Mouse (Mus musculus): ENCODE data around the gene Rrnad1. TPM values are rescaled to one million over a fixed set of nuclear protein-coding genes. Genes with fewer than 3 reads are reported as not detected.

The Rrnad1 gene
- total RNA-seq (2021) = 1 to 10 TPM; 3.0 to 4.1 TPM
- long read RNA-seq, experiment 1, partial matches to known transcripts = 1 of 2 reads
- long read RNA-seq, experiment 1, other reads (novel, unspliced or antisense) = 1 of 2 reads
- long read RNA-seq, experiment 2, partial matches to known transcripts = 0 of 2 reads
- long read RNA-seq, experiment 2, other reads (novel, unspliced or antisense) = 1 of 2 reads

- DNase-seq = peak; percentile 94 to 95
- intact Hi-C loops (cut with DNase I) = loop anchor here (5.0 to 10.0 kb wide), 2 partner anchors 42 to 145 kb away; partner anchors contain the start of genes Nes and Ttc24
These were observed at the start of gene Rrnad1, which contains the start of gene Isg20l2 for GRCm38 (mm10) chr3:87930078-87930795. Gene Rrnad1, minus strand, starts transcription at chr3:87930717. Gene Isg20l2, plus strand, starts transcription at chr3:87930314.

GRCm38 (mm10) chr3:87980085-87980484 lies 49.6 kb upstream of the Rrnad1 start:
- intact Hi-C loops (cut with DNase I) = no loop called here
- no peak for DNase-seq

- intact Hi-C loops (cut with DNase I) = no loop called here
- DNase-seq = no peak
These were observed 49.0 kb upstream of the Rrnad1 start for GRCm38 (mm10) chr3:87979493-87979892.

- intact Hi-C loops (cut with DNase I) = loop anchor here (5.0 kb wide), 1 partner anchor 42 kb away; the partner anchor contains the start of genes Isg20l2 and Rrnad1
- peak in 1 of 2 experiments; percentile 37 for DNase-seq
These were observed 44.0 kb upstream of the Rrnad1 start for GRCm38 (mm10) chr3:87974381-87974987.

GRCm38 (mm10) chr3:87973593-87974380 lies 43.3 kb upstream of the Rrnad1 start:
- intact Hi-C loops (cut with DNase I) = loop anchor here (5.0 kb wide), 1 partner anchor 41 kb away; the partner anchor contains the start of genes Isg20l2 and Rrnad1
- DNase-seq = no peak

GRCm38 (mm10) chr3:87972776-87973175 lies 42.3 kb upstream of the Rrnad1 start:
- intact Hi-C loops (cut with DNase I) = loop anchor here (5.0 kb wide), 1 partner anchor 40 kb away; the partner anchor contains the start of genes Isg20l2 and Rrnad1
- peak in 1 of 2 experiments; percentile 11 for DNase-seq

- intact Hi-C loops (cut with DNase I) = loop anchor here (5.0 kb wide), 1 partner anchor 40 kb away; the partner anchor contains the start of genes Isg20l2 and Rrnad1
- DNase-seq = peak in 1 of 2 experiments; percentile 11
These were observed 41.7 kb upstream of the Rrnad1 start for GRCm38 (mm10) chr3:87972203-87972664.

- peak in 1 of 2 experiments; percentile 17 for DNase-seq
- intact Hi-C loops (cut with DNase I) = loop anchor here (5.0 kb wide), 1 partner anchor 39 kb away; the partner anchor contains the start of genes Isg20l2 and Rrnad1
These were observed 41.1 kb upstream of the Rrnad1 start for GRCm38 (mm10) chr3:87971489-87972202.

- intact Hi-C loops (cut with DNase I) = loop anchor here (1.0 to 5.0 kb wide), 2 partner anchors 16 to 39 kb away; partner anchors contain the start of genes Isg20l2 and Rrnad1
These were observed 40.5 kb upstream of the Rrnad1 start, which contains the start of gene Nes for GRCm38 (mm10) chr3:87970939-87971488. Gene Nes, plus strand, starts transcription at chr3:87971078.

GRCm38 (mm10) chr3:87970184-87970938 lies 39.8 kb upstream of the Rrnad1 start:
- DNase-seq = peak; percentile 38 to 44
- intact Hi-C loops (cut with DNase I) = loop anchor here (1.0 to 5.0 kb wide), 2 partner anchors 17 to 38 kb away; partner anchors contain the start of genes Isg20l2 and Rrnad1

More at GRCm38 (mm10) chr3:87970939-87971488, 40.5 kb upstream of the Rrnad1 start, which contains the start of gene Nes:
- DNase-seq = peak; percentile 38 to 39

GRCm38 (mm10) chr3:87960586-87961191 lies 30.2 kb upstream of the Rrnad1 start:
- DNase-seq = peak; percentile 82 to 86
- intact Hi-C loops (cut with DNase I) = loop anchor here (2.0 kb wide), 1 partner anchor 26 kb away; no protein-coding TSS in a partner anchor

- no peak for DNase-seq
- intact Hi-C loops (cut with DNase I) = loop anchor here (2.0 kb wide), 1 partner anchor 25 kb away; no protein-coding TSS in a partner anchor
These were observed 29.7 kb upstream of the Rrnad1 start for GRCm38 (mm10) chr3:87960191-87960585.

GRCm38 (mm10) chr3:87959371-87959770 lies 28.9 kb upstream of the Rrnad1 start:
- intact Hi-C loops (cut with DNase I) = no loop called here
- DNase-seq = no peak

GRCm38 (mm10) chr3:87958967-87959366 lies 28.4 kb upstream of the Rrnad1 start:
- intact Hi-C loops (cut with DNase I) = no loop called here
- no peak for DNase-seq

- no peak for DNase-seq
- intact Hi-C loops (cut with DNase I) = no loop called here
These were observed 28.0 kb upstream of the Rrnad1 start for GRCm38 (mm10) chr3:87958476-87958875.

GRCm38 (mm10) chr3:87958056-87958455 lies 27.5 kb upstream of the Rrnad1 start:
- no peak for DNase-seq
- intact Hi-C loops (cut with DNase I) = no loop called here

GRCm38 (mm10) chr3:87952440-87952839 lies 21.9 kb upstream of the Rrnad1 start:
- DNase-seq = no peak
- intact Hi-C loops (cut with DNase I) = no loop called here

Data from gastrocnemius, postnatal 36 days (tissue).